50 mouse cellular contexts compared by ENCODE assay signal in the genomic region with DNA sequence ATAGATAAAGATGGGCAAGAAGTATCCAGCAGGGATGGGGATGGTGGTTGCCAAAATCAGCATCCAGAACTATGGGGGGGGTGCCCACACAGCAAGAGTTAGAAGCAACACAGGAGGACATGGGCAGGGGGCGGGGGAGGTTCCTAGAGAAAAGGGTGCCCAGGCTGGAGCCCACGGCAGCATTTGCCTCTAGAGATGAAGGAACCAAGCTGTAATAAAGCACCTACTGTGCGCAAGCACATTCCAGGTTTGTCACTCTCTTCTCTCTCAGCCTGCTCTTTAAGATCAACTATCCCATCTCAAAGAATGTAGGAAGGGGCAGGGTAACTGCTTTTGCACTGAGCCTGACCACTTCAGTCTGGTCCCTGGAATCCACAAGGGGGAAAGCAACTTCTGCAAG. TPM values are rescaled to one million over a fixed set of nuclear protein-coding genes. Genes with fewer than 3 reads are reported as not detected.
"Had no signal": no experiment of that assay in that cellular context is flagged by ENCODE, and none has a peak within 500 bp of the region (broad histone marks: within the 10 kb centered on the region; RNA-seq: fewer than 3 reads in every experiment).

No protein-coding gene starts in this region.

- ATAC-seq: hindbrain, embryonic 16.5 days; hindbrain, postnatal 0 days; inflammation-experienced regulatory T-cells, adult 6 months; intestine, embryonic 15.5 days; intestine, embryonic 16.5 days; intestine, postnatal 0 days had no signal

- H3K9me3 ChIP-seq: heart, embryonic 10.5 days; heart, embryonic 12.5 days; heart, embryonic 13.5 days; heart, embryonic 15.5 days; hindbrain, embryonic 10.5 days; hindbrain, embryonic 12.5 days; hindbrain, embryonic 13.5 days; hindbrain, embryonic 15.5 days; intestine, embryonic 15.5 days; kidney, embryonic 15.5 days had no signal

- H3K27me3 ChIP-seq: hindbrain, embryonic 15.5 days had no signal

- DNase-seq: heart, postnatal 14 days; heart, postnatal 36 days; heart, postnatal 4 days; kidney, adult 11 months; kidney, adult 18-20 months; kidney, adult 2 months; kidney, adult 8-10 months; kidney, adult 9 months; kidney, postnatal 10 days; kidney, postnatal 14 days; kidney, postnatal 25 days; kidney, postnatal 36 days; kidney, postnatal 4 days; layer of hippocampus, adult 9-11 months; layer of hippocampus, postnatal 36 days had no signal

- H3K36me3 ChIP-seq: heart, embryonic 10.5 days; heart, embryonic 12.5 days; heart, embryonic 13.5 days; heart, embryonic 15.5 days; hindbrain, embryonic 10.5 days; hindbrain, embryonic 12.5 days; hindbrain, embryonic 13.5 days; hindbrain, embryonic 15.5 days; intestine, embryonic 15.5 days; kidney, embryonic 15.5 days had no signal

- H3K9ac ChIP-seq: heart, embryonic 13.5 days; heart, embryonic 15.5 days; hindbrain, embryonic 12.5 days; hindbrain, embryonic 13.5 days; hindbrain, embryonic 14.5 days; hindbrain, embryonic 15.5 days; intestine, embryonic 15.5 days; kidney, embryonic 15.5 days had no signal

- H3K4me3 ChIP-seq: heart, embryonic 10.5 days; heart, embryonic 12.5 days; heart, embryonic 13.5 days; heart, embryonic 15.5 days; hindbrain, embryonic 10.5 days; hindbrain, embryonic 12.5 days; hindbrain, embryonic 13.5 days; hindbrain, embryonic 15.5 days; intestine, embryonic 15.5 days; kidney, embryonic 15.5 days; layer of hippocampus, adult 2 months had no signal

- H3K27ac ChIP-seq: heart, embryonic 13.5 days; heart, embryonic 15.5 days; hindbrain, embryonic 10.5 days; hindbrain, embryonic 12.5 days; hindbrain, embryonic 13.5 days; hindbrain, embryonic 14.5 days; hindbrain, embryonic 15.5 days; hindbrain, postnatal 0 days; intestine, embryonic 15.5 days; kidney, embryonic 15.5 days; kidney, postnatal 0 days; layer of hippocampus, adult 2 months had no signal

- H3K4me2 ChIP-seq: heart, embryonic 11.5 days; heart, embryonic 12.5 days; heart, embryonic 13.5 days; heart, embryonic 15.5 days; hindbrain, embryonic 12.5 days; hindbrain, embryonic 13.5 days; hindbrain, embryonic 14.5 days; hindbrain, embryonic 15.5 days; intestine, embryonic 15.5 days; kidney, embryonic 15.5 days had no signal

RNA-seq across cellular contexts. Expression of a gene that starts 7.2 kb away (rescaled TPM):
- total RNA-seq: hematopoietic stem cell, adult 5-6 weeks; layer of hippocampus, adult 18-20 months; layer of hippocampus, adult 2 months; layer of hippocampus, adult 8-10 months; layer of hippocampus, postnatal 10 days; layer of hippocampus, postnatal 14 days; layer of hippocampus, postnatal 25 days; layer of hippocampus, postnatal 36 days; left cerebral cortex, adult 18-20 months had no signal
- polyA plus RNA-seq: hindbrain, embryonic 10.5 days; hindbrain, embryonic 11.5 days; hindbrain, embryonic 12.5 days; hindbrain, embryonic 13.5 days; hindbrain, embryonic 14.5 days; hindbrain, embryonic 15.5 days; hindbrain, embryonic 16.5 days; inflammation-experienced regulatory T-cells, adult 6 months; intestine, embryonic 15.5 days; intestine, postnatal 0 days; large intestine, adult 2 months had no signal

RNA-seq across cellular contexts. Expression of a gene that starts 10.1 kb away (rescaled TPM):
- total RNA-seq: heart, postnatal 14 days; heart, postnatal 25 days; heart, postnatal 36 days; heart, postnatal 4 days; hematopoietic stem cell, adult 5-6 weeks; layer of hippocampus, adult 18-20 months; layer of hippocampus, adult 2 months; layer of hippocampus, adult 8-10 months; layer of hippocampus, postnatal 10 days; layer of hippocampus, postnatal 36 days; left cerebral cortex, adult 18-20 months had no signal
- polyA plus RNA-seq: heart, embryonic 13.5 days; heart, embryonic 14.5 days; heart, postnatal 0 days; inflammation-experienced regulatory T-cells, adult 6 months; intestine, embryonic 14.5 days; intestine, postnatal 0 days; large intestine, adult 2 months had no signal

RNA-seq across cellular contexts. Expression of a gene that starts 12.0 kb away (rescaled TPM):
- total RNA-seq: hindbrain, postnatal 0 days; layer of hippocampus, adult 18-20 months; layer of hippocampus, postnatal 25 days; layer of hippocampus, postnatal 36 days had no signal
- polyA plus RNA-seq: hindbrain, embryonic 10.5 days; hindbrain, embryonic 11.5 days; hindbrain, embryonic 12.5 days; hindbrain, embryonic 15.5 days; inflammation-experienced regulatory T-cells, adult 6 months; kidney, embryonic 14.5 days had no signal

RNA-seq across cellular contexts. Expression of a gene that starts 27.3 kb away (rescaled TPM):
- total RNA-seq: heart, postnatal 4 days; hematopoietic stem cell, adult 5-6 weeks had no signal
- polyA plus RNA-seq: heart, embryonic 10.5 days; heart, embryonic 11.5 days; heart, embryonic 12.5 days; heart, embryonic 13.5 days; heart, embryonic 14.5 days; heart, embryonic 15.5 days; heart, embryonic 16.5 days; heart, postnatal 0 days; hindbrain, embryonic 10.5 days; hindbrain, embryonic 11.5 days; hindbrain, embryonic 12.5 days; hindbrain, embryonic 13.5 days; inflammation-experienced regulatory T-cells, adult 6 months; intestine, embryonic 14.5 days; intestine, embryonic 15.5 days; intestine, embryonic 16.5 days; intestine, postnatal 0 days; kidney, embryonic 14.5 days; kidney, embryonic 15.5 days; kidney, embryonic 16.5 days had no signal
